Mouse (Mus musculus): ENCODE measurements at regions not wholly inside any gene's neighbourhood (a gene's known extent, or its start where the extent isn't known, plus 50 kb on each side); places are given as distances from the start of the nearest gene placed in this dataset.

GRCm38 (mm10) chr4:122025866-122026265 lies 404.0 kb upstream of the Gm12887 start:
- DNase-seq, result no peak

GRCm38 (mm10) chr4:122022854-122023253 lies 401.0 kb upstream of the Gm12887 start:
- no peak for DNase-seq

- DNase-seq, result peak; percentile 4
Measured at GRCm38 (mm10) chr4:122008938-122009459, 387.1 kb upstream of the Gm12887 start.

- DNase-seq, result no peak
Measured at GRCm38 (mm10) chr4:122008168-122008839, 386.4 kb upstream of the Gm12887 start.

- no peak for DNase-seq
Measured at GRCm38 (mm10) chr4:121986741-121987140, 364.8 kb upstream of the Gm12887 start.

GRCm38 (mm10) chr4:121985371-121985770 lies 363.5 kb upstream of the Gm12887 start:
- no peak for DNase-seq

- DNase-seq, result no peak
Measured at GRCm38 (mm10) chr4:121975831-121976230, 353.9 kb upstream of the Gm12887 start.

Measured in cerebellum, postnatal 25 days (tissue).